Mouse (Mus musculus): ENCODE results near the gene Txlna. TPM values are rescaled to one million over a fixed set of nuclear protein-coding genes. Genes with fewer than 3 reads are reported as not detected.

Gene Txlna
- total and polyA plus RNA-seq, 3 experiments, result 68.9 to 69.5 TPM; not detected in 1

DNA sequence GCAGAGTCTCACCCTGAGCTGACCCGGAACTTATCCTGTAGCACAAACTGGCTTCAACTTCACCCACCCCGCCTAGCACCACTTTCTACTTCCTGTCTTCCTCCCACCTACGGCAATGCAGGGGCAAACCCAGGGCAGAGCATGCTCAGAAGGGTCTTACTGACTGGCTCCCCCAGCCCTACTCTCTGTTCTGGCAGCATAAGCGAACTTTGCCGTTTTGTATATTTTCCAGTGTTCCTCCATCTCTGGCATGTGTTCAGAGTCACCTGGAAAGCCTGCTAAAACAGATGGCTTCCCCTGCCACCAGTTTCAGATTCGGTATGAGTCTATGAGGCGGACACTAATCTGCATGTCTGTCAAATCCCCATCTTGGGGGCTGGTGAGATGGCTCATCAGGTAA, 60.5 kb downstream of the Txlna start (continued):
- peak; percentile 52 for TF ChIP-seq NELFE (IDR thresholded peaks at IDR 0.05; ENCODE audit: low read depth, low read length)

DNA sequence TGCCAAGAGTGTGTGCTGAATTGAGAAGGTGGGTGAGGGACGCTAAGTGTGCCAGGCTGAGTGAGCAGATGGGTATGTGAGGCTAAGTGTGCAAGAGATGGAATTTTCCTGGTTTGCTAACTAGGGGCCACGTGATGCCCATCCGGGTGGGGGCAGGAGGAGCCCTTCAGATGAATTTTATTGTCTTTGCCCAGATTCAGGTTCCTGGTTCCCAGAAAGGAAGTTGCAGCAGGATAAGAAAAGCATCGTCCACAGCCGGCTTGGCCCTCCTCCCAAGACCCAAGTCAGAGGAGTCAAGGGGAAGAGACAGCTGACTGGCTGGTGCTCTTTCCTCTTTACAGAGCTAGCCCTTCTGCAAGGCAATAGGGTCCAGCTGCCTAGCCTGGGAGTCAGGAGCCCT, 62.4 kb downstream of the Txlna start, which contains the start of gene Fam167b:
Gene Fam167b (minus strand): TSS at position 84 of the 400 bp plus-strand sequence.
- Histone ChIP-seq H3K79me2 (ENCODE audit: control insufficient read depth, insufficient read depth, low read length, poor library complexity) (no peaks in the 10 kb centered on the region), H3K4me3 (ENCODE audit: control insufficient read depth in 1 of 2, insufficient read depth in 1 of 2, low read depth in 2 of 2, low read length in 2 of 2) (peak within 1 kb of the TSS in 1 of 2 experiments; percentile 38; a peak in 1 of 4 replicates), H3K27me3 (ENCODE audit: control insufficient read depth in 1 of 2, insufficient read depth in 2 of 2, low read length in 2 of 2) (no peaks in the 10 kb centered on the region), H3K4me1 (ENCODE audit: control insufficient read depth in 1 of 2, insufficient read depth in 2 of 2, low read length in 2 of 2) (peaks cover 0 to 23% of the 10 kb centered on the region in 2 experiments; a peak in 3 of 4 replicates), H3K9me3 (replicated peaks; ENCODE audit: insufficient read depth, low read length) (no peaks in the 10 kb centered on the region), H3K9ac (ENCODE audit: control insufficient read depth, low read depth, low read length, poor library complexity, severe bottlenecking) (no peak within 1 kb of the TSS), H3K27ac (ENCODE audit: control insufficient read depth, low read depth, low read length) (no peak within 1 kb of the TSS), H3K36me3 (ENCODE audit: control insufficient read depth in 1 of 2, insufficient read depth in 2 of 2, low read length in 2 of 2) (peaks cover 0 to 6% of the 10 kb centered on the region in 2 experiments; a peak in 2 of 4 replicates)
- no peak for DNase-seq (ENCODE audit: low read depth, low spot score)
- TF ChIP-seq RCOR1 (IDR thresholded peaks at IDR 0.05; ENCODE audit: low read depth, low read length) (no peak), USF1 (IDR thresholded peaks at IDR 0.05; ENCODE audit: low read depth, low read length) (peak; percentile 42; the same call in 1 of the 2 replicates)

DNA sequence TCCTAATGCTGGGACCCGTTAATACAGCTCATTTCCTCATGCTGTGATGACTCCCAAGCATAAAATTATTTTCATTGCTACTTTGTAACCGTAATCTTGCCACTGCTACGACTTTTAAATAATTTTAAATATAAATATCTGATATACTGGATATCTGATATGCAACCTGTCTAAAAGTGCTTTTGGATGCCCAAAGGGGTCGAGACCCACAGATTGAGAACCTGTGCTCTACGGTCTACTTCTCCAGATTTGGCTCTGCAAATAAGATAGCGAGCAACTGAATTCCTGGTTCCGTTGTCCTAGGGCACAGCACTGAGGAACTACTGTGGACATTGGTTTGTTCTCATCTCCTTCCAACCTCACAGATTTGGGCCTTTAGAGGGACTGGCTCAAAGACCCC, 63.2 kb downstream of the Txlna start:
- H3K79me2 ChIP-seq (ENCODE audit: control insufficient read depth, insufficient read depth, low read length, poor library complexity), result no peaks in the 10 kb centered on the region
- peaks cover 0 to 23% of the 10 kb centered on the region in 2 experiments; a peak in 3 of 4 replicates for H3K4me1 ChIP-seq (ENCODE audit: control insufficient read depth in 1 of 2, insufficient read depth in 2 of 2, low read length in 2 of 2)
- no peaks in the 10 kb centered on the region for H3K9me3 ChIP-seq (replicated peaks; ENCODE audit: insufficient read depth, low read length)
- H3K4me3 ChIP-seq (ENCODE audit: control insufficient read depth in 1 of 2, insufficient read depth in 1 of 2, low read depth in 2 of 2, low read length in 2 of 2), result no peak overlapping the region
- H3K9ac ChIP-seq (ENCODE audit: control insufficient read depth, low read depth, low read length, poor library complexity, severe bottlenecking), result no peak overlapping the region
- no peak for TF ChIP-seq NELFE (IDR thresholded peaks at IDR 0.05; ENCODE audit: low read depth, low read length)
- TF ChIP-seq ZMIZ1 (IDR thresholded peaks at IDR 0.05; ENCODE audit: low read depth, low read length), result no peak
- TF ChIP-seq MEF2A (IDR thresholded peaks at IDR 0.05; ENCODE audit: extremely low read depth, insufficient replicate concordance, low read depth, low read length, poor library complexity, severe bottlenecking), result no peak
- H3K27ac ChIP-seq (ENCODE audit: control insufficient read depth, low read depth, low read length), result no peak overlapping the region
- no peaks in the 10 kb centered on the region for H3K27me3 ChIP-seq (ENCODE audit: control insufficient read depth in 1 of 2, insufficient read depth in 2 of 2, low read length in 2 of 2)
- H3K36me3 ChIP-seq (ENCODE audit: control insufficient read depth in 1 of 2, insufficient read depth in 2 of 2, low read length in 2 of 2), result peaks cover 0 to 6% of the 10 kb centered on the region in 2 experiments; a peak in 2 of 4 replicates
- DNase-seq (ENCODE audit: low read depth, low spot score), result no peak

DNA sequence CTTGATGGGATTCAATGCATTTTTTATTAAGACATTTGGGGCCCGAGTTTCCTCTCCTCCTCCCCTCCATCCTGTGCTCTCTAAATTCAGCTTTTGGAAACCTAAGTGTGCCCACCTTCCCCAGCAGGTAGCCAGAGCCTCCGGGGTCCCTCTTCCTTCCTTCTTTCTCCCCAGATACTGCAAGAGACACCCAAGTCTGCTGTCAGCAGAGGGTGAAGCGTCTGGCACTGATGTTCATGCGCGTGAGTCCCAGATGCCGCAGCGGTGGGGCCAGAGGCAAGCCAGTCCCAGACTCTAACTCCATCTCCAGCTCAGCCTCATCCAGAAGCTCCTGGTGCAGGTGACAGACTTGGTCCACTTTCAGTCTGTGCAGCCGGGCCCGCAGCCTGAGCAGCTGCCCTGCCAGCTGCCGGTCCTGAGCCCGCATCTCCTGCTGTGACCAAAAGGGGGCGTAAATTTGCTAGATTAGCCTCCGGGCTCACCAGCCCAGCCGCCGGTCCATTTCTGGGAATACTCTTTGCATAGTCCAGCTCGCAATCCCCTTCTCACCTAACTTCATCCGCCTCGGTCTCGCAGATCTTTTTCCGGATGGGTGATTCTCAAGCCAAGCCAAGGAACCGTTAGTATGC, 63.9 kb downstream of the Txlna start:
- H3K9ac ChIP-seq (ENCODE audit: control insufficient read depth, low read depth, low read length, poor library complexity, severe bottlenecking), result peak overlapping the region; percentile 33
- peak; percentile 71 for DNase-seq (ENCODE audit: low read depth, low spot score)
- H3K27me3 ChIP-seq (ENCODE audit: control insufficient read depth in 1 of 2, insufficient read depth in 2 of 2, low read length in 2 of 2), result no peaks in the 10 kb centered on the region
- no peak overlapping the region for H3K27ac ChIP-seq (ENCODE audit: control insufficient read depth, low read depth, low read length)
- no peaks in the 10 kb centered on the region for H3K79me2 ChIP-seq (ENCODE audit: control insufficient read depth, insufficient read depth, low read length, poor library complexity)
- H3K4me3 ChIP-seq (ENCODE audit: control insufficient read depth in 1 of 2, insufficient read depth in 1 of 2, low read depth in 2 of 2, low read length in 2 of 2), result peak overlapping the region; percentile 38 to 53
- peaks cover 0 to 20% of the 10 kb centered on the region in 2 experiments; a peak in 3 of 4 replicates for H3K4me1 ChIP-seq (ENCODE audit: control insufficient read depth in 1 of 2, insufficient read depth in 2 of 2, low read length in 2 of 2)
- H3K36me3 ChIP-seq (ENCODE audit: control insufficient read depth in 1 of 2, insufficient read depth in 2 of 2, low read length in 2 of 2), result peaks cover 0 to 6% of the 10 kb centered on the region in 2 experiments; a peak in 2 of 4 replicates
- TF ChIP-seq CTCF (IDR thresholded peaks at IDR 0.05 in 2 of 3, conservative IDR thresholded peaks at IDR 0.05 in 1 of 3; ENCODE audit: control insufficient read depth in 1 of 3, insufficient read depth in 1 of 3, low read depth in 2 of 3, low read length in 3 of 3, poor library complexity in 1 of 3, severe bottlenecking in 1 of 3) (peak; percentile 62 to 79 (median 69)), ZNF384 (IDR thresholded peaks at IDR 0.05; ENCODE audit: low read depth, low read length) (no peak), MYC (IDR thresholded peaks at IDR 0.05; ENCODE audit: low read depth, low read length) (no peak), POLR2A (IDR thresholded peaks at IDR 0.05; ENCODE audit: control insufficient read depth in 1 of 2, insufficient read depth in 1 of 2, low read depth in 1 of 2, low read length in 2 of 2, poor library complexity in 1 of 2) (no peak), RAD21 (IDR thresholded peaks at IDR 0.05; ENCODE audit: low read depth, low read length) (peak; percentile 26), USF1 (IDR thresholded peaks at IDR 0.05; ENCODE audit: low read depth, low read length) (no peak), SMC3 (IDR thresholded peaks at IDR 0.05; ENCODE audit: low read depth, low read length) (peak; percentile 43), TCF12 (IDR thresholded peaks at IDR 0.05; ENCODE audit: low read depth, low read length) (0 out of 2 replicates have a peak, but pooled peaks have one; percentile 32), SIN3A (IDR thresholded peaks at IDR 0.05; ENCODE audit: low read length) (peak; percentile 43; the same call in 1 of the 2 replicates), MAFK (IDR thresholded peaks at IDR 0.05; ENCODE audit: borderline replicate concordance, low read depth, low read length) (no peak), HCFC1 (IDR thresholded peaks at IDR 0.05; ENCODE audit: low read depth, low read length) (0 out of 2 replicates have a peak, but pooled peaks have one; percentile 21)
- no peaks in the 10 kb centered on the region for H3K9me3 ChIP-seq (replicated peaks; ENCODE audit: insufficient read depth, low read length)

All from MEL (cell line).